In genomic region chr17:46624598-46624997, GRCm38 (mm10) we compare ENCODE assay signal across 9 mouse cellular contexts. TPM values are rescaled to one million over a fixed set of nuclear protein-coding genes. Genes with fewer than 3 reads are reported as not detected.
DNase-seq lines count a peak whose midpoint lies in the region; ATAC-seq and TF ChIP-seq lines count a peak whose summit lies in the region.
"Had no signal": no experiment of that assay in that cellular context is flagged by ENCODE, and none has a peak within 500 bp of the region (broad histone marks: within the 10 kb centered on the region; RNA-seq: fewer than 3 reads in every experiment).

No protein-coding gene starts in this region.

- H3K9ac ChIP-seq in heart, embryonic 15.5 days, result peak overlapping the region; percentile 23; the same call in 1 of the 2 replicates
- peak overlapping the region; percentile 42 for H3K9ac ChIP-seq in ES-Bruce4 (ENCODE audit: low read depth, poor library complexity, severe bottlenecking)
- H3K9ac ChIP-seq in embryonic facial prominence, embryonic 15.5 days, result peak overlapping the region; percentile 35
- peak overlapping the region; percentile 48 for H3K9ac ChIP-seq in limb, embryonic 13.5 days

- WGBS in heart, embryonic 15.5 days, result 50% methylated on average over 12 of the region's 12 CpGs
- 40% methylated on average over 12 of the region's 12 CpGs for WGBS in embryonic facial prominence, embryonic 15.5 days
- WGBS in limb, embryonic 13.5 days, result 44% methylated on average over 12 of the region's 12 CpGs

- no peak for TF ChIP-seq POLR2A in ES-Bruce4 (IDR thresholded peaks at IDR 0.05; ENCODE audit: insufficient read depth, low read length)

- H3K36me3 ChIP-seq in heart, embryonic 15.5 days, result no peaks in the 10 kb centered on the region
- no peaks in the 10 kb centered on the region for H3K36me3 ChIP-seq in ES-Bruce4 (ENCODE audit: control insufficient read depth, insufficient read depth, low read length, poor library complexity, severe bottlenecking)
- H3K36me3 ChIP-seq in embryonic facial prominence, embryonic 15.5 days, result no peaks in the 10 kb centered on the region
- no peaks in the 10 kb centered on the region for H3K36me3 ChIP-seq in limb, embryonic 13.5 days

- no peaks in the 10 kb centered on the region for H3K27me3 ChIP-seq in heart, embryonic 15.5 days
- no peaks in the 10 kb centered on the region for H3K27me3 ChIP-seq in ES-Bruce4 (ENCODE audit: control insufficient read depth, insufficient read depth, low read length, poor library complexity, severe bottlenecking)
- H3K27me3 ChIP-seq in embryonic facial prominence, embryonic 15.5 days, result no peaks in the 10 kb centered on the region
- H3K27me3 ChIP-seq in limb, embryonic 13.5 days, result no peaks in the 10 kb centered on the region

- no peak for ATAC-seq in heart, embryonic 15.5 days (replicated peaks; ENCODE audit: insufficient number of reproducible peaks, insufficient read depth, low FRiP score, low read depth)
- ATAC-seq in embryonic facial prominence, embryonic 15.5 days (ENCODE audit: insufficient number of reproducible peaks, low FRiP score, low TSS enrichment, low read depth), result 0 out of 2 replicates have a peak, but pooled peaks have one; percentile 13
- no peak for ATAC-seq in limb, embryonic 13.5 days (ENCODE audit: low FRiP score, low read depth)
- no peak for ATAC-seq in frontal cortex, adult (ENCODE audit: low TSS enrichment)

- no peak for DNase-seq in heart, adult 8-10 months (ENCODE audit: low spot score)
- DNase-seq in testis, postnatal 10 days (ENCODE audit: low spot score), result no peak
- DNase-seq in urinary bladder, postnatal 10 days (ENCODE audit: low spot score), result no peak
- DNase-seq: layer of hippocampus, adult 9-11 months had no signal

- peaks cover 70% of the 10 kb centered on the region for H3K4me1 ChIP-seq in heart, embryonic 15.5 days (replicated peaks)
- peaks cover 23% of the 10 kb centered on the region for H3K4me1 ChIP-seq in ES-Bruce4 (ENCODE audit: control insufficient read depth, insufficient read depth, low read length)
- H3K4me1 ChIP-seq in embryonic facial prominence, embryonic 15.5 days, result peaks cover 82% of the 10 kb centered on the region
- peaks cover 87% of the 10 kb centered on the region for H3K4me1 ChIP-seq in limb, embryonic 13.5 days

- TF ChIP-seq CTCF in ES-Bruce4 (IDR thresholded peaks at IDR 0.05; ENCODE audit: low read depth, low read length), result no peak

- no peak for TF ChIP-seq EP300 in ES-Bruce4 (IDR thresholded peaks at IDR 0.05; ENCODE audit: insufficient read depth, low read depth, low read length)

- peak overlapping the region; percentile 43 for H3K4me2 ChIP-seq in heart, embryonic 15.5 days
- H3K4me2 ChIP-seq in embryonic facial prominence, embryonic 15.5 days (replicated peaks), result peak overlapping the region; percentile 49
- H3K4me2 ChIP-seq in limb, embryonic 13.5 days (replicated peaks), result peak overlapping the region; percentile 57

- no peaks in the 10 kb centered on the region for H3K9me3 ChIP-seq in heart, embryonic 15.5 days (replicated peaks)
- H3K9me3 ChIP-seq in ES-Bruce4 (replicated peaks; ENCODE audit: control insufficient read depth, insufficient read depth, low read length, poor library complexity, severe bottlenecking), result no peaks in the 10 kb centered on the region
- H3K9me3 ChIP-seq in embryonic facial prominence, embryonic 15.5 days (replicated peaks), result no peaks in the 10 kb centered on the region
- H3K9me3 ChIP-seq in limb, embryonic 13.5 days, result no peaks in the 10 kb centered on the region

- H3K27ac ChIP-seq in heart, embryonic 15.5 days, result peak overlapping the region; percentile 75
- peak overlapping the region; percentile 54; the same call in 1 of the 2 replicates for H3K27ac ChIP-seq in ES-Bruce4 (ENCODE audit: insufficient read depth, low read length)
- H3K27ac ChIP-seq in embryonic facial prominence, embryonic 15.5 days (replicated peaks), result peak overlapping the region; percentile 91
- H3K27ac ChIP-seq in limb, embryonic 13.5 days, result peak overlapping the region; percentile 55

- H3K4me3 ChIP-seq in heart, embryonic 15.5 days, result no peak overlapping the region
- H3K4me3 ChIP-seq in ES-Bruce4 (ENCODE audit: low read depth, low read length), result peak overlapping the region; percentile 41
- H3K4me3 ChIP-seq in embryonic facial prominence, embryonic 15.5 days (replicated peaks), result peak overlapping the region; percentile 32
- peak overlapping the region; percentile 14 for H3K4me3 ChIP-seq in limb, embryonic 13.5 days

RNA-seq across cellular contexts. Expression of gene Ptk7, which starts 4.7 kb away (rescaled TPM):
- polyA plus RNA-seq in heart, embryonic 15.5 days (2015; fragmentation: Nextera tagmentation; extraction: Ambion mirVana), result 34.1 and 49.5 TPM in 2 replicates
- 1 to 10 TPM; 1.8 to 3.5 (median 2.1) TPM for total RNA-seq in heart, adult 8-10 months (2022)
- 110 and 113 TPM in 2 replicates for polyA plus RNA-seq in ES-Bruce4 (2011; ENCODE audit: insufficient read depth, insufficient read length, low read depth, missing spikeins)
- polyA plus RNA-seq in embryonic facial prominence, embryonic 15.5 days (2015; fragmentation: Nextera tagmentation; extraction: Ambion mirVana), result 156 and 161 TPM in 2 replicates
- polyA plus RNA-seq in limb, embryonic 13.5 days (2015; fragmentation: Nextera tagmentation; extraction: Ambion mirVana), result 128 and 138 TPM in 2 replicates

RNA-seq across cellular contexts. Expression of gene Klc4, which starts 21.2 kb away (rescaled TPM):
- polyA plus RNA-seq in heart, embryonic 15.5 days (2015; fragmentation: Nextera tagmentation; extraction: Ambion mirVana), result 20.2 and 24.2 TPM in 2 replicates
- 10 to 100 TPM; 27.5 to 29.1 (median 28.5) TPM for total RNA-seq in heart, adult 8-10 months (2022)
- polyA plus RNA-seq in ES-Bruce4 (2011; ENCODE audit: insufficient read depth, insufficient read length, low read depth, missing spikeins), result 10.1 TPM in 2 replicates
- polyA plus RNA-seq in embryonic facial prominence, embryonic 15.5 days (2015; fragmentation: Nextera tagmentation; extraction: Ambion mirVana), result 23.4 and 24.5 TPM in 2 replicates
- 26.4 and 26.5 TPM in 2 replicates for polyA plus RNA-seq in limb, embryonic 13.5 days (2015; fragmentation: Nextera tagmentation; extraction: Ambion mirVana)

RNA-seq across cellular contexts. Expression of gene Mrpl2, which starts 21.4 kb away (rescaled TPM):
- polyA plus RNA-seq in heart, embryonic 15.5 days (2015; fragmentation: Nextera tagmentation; extraction: Ambion mirVana), result 94.3 and 102 TPM in 2 replicates
- 100 to 1,000 TPM; 115 to 133 (median 125) TPM for total RNA-seq in heart, adult 8-10 months (2022)
- 65.8 and 70.9 TPM in 2 replicates for polyA plus RNA-seq in ES-Bruce4 (2011; ENCODE audit: insufficient read depth, insufficient read length, low read depth, missing spikeins)
- polyA plus RNA-seq in embryonic facial prominence, embryonic 15.5 days (2015; fragmentation: Nextera tagmentation; extraction: Ambion mirVana), result 92.9 and 95.8 TPM in 2 replicates
- 104 and 106 TPM in 2 replicates for polyA plus RNA-seq in limb, embryonic 13.5 days (2015; fragmentation: Nextera tagmentation; extraction: Ambion mirVana)

RNA-seq across cellular contexts. Expression of gene Cul7, which starts 25.5 kb away (rescaled TPM):
- 32.8 and 44.9 TPM in 2 replicates for polyA plus RNA-seq in heart, embryonic 15.5 days (2015; fragmentation: Nextera tagmentation; extraction: Ambion mirVana)
- 10 to 100 TPM; 16.5 to 21.2 (median 18.7) TPM for total RNA-seq in heart, adult 8-10 months (2022)
- polyA plus RNA-seq in ES-Bruce4 (2011; ENCODE audit: insufficient read depth, insufficient read length, low read depth, missing spikeins), result 67.1 and 74.8 TPM in 2 replicates
- polyA plus RNA-seq in embryonic facial prominence, embryonic 15.5 days (2015; fragmentation: Nextera tagmentation; extraction: Ambion mirVana), result 64.0 and 64.1 TPM in 2 replicates
- 63.2 and 66.0 TPM in 2 replicates for polyA plus RNA-seq in limb, embryonic 13.5 days (2015; fragmentation: Nextera tagmentation; extraction: Ambion mirVana)

RNA-seq across cellular contexts. Expression of gene Rrp36, which starts 49.6 kb away (rescaled TPM):
- polyA plus RNA-seq in heart, embryonic 15.5 days (2015; fragmentation: Nextera tagmentation; extraction: Ambion mirVana), result 33.2 and 39.7 TPM in 2 replicates
- total RNA-seq in heart, adult 8-10 months (2022), result 10 to 100 TPM; 10.5 to 13.7 (median 12.4) TPM
- 48.5 and 60.2 TPM in 2 replicates for polyA plus RNA-seq in ES-Bruce4 (2011; ENCODE audit: insufficient read depth, insufficient read length, low read depth, missing spikeins)
- polyA plus RNA-seq in embryonic facial prominence, embryonic 15.5 days (2015; fragmentation: Nextera tagmentation; extraction: Ambion mirVana), result 61.9 and 64.9 TPM in 2 replicates
- polyA plus RNA-seq in limb, embryonic 13.5 days (2015; fragmentation: Nextera tagmentation; extraction: Ambion mirVana), result 67.6 and 73.9 TPM in 2 replicates
